Mouse (Mus musculus): Measurements from ENCODE around the gene Rcc1. TPM values are rescaled to one million over a fixed set of nuclear protein-coding genes. Genes with fewer than 3 reads are reported as not detected.

The Rcc1 gene
- total and polyA plus RNA-seq, 2 experiments from 2014 or later = 18.7 to 21.7 TPM

DNA sequence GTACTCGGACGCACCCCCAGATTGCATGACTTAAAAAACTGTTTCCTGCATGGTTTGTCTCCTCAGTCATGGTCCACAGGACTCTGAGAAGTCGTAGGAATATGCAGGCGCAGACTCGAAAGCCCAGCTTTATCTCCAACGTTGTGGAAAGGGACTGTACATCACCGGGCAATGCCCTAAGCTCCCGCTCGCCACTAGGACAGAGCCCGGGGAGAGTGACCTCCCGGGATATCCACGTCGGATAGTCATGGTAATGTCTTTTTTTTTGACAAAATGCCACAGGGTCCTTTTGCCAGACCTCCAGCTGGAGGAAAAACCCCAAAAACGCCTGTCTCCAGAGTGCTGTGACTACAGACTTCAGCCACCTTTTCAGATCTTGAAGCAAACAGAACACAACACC lies 666 bp downstream of the Rcc1 start:
- peak overlapping the region; percentile 82 for H3K27ac ChIP-seq (ENCODE audit: low read depth, low read length)
- no peak for DNase-seq (ENCODE audit: low spot score)
- H3K4me3 ChIP-seq (ENCODE audit: low read depth, low read length) = peak overlapping the region; percentile 62
- H3K9ac ChIP-seq (replicated peaks; ENCODE audit: low read length, poor library complexity, severe bottlenecking) = peak overlapping the region; percentile 58
- H3K4me2 ChIP-seq (ENCODE audit: low read depth, low read length, poor library complexity, severe bottlenecking) = peak overlapping the region; percentile 77
- no peaks in the 10 kb centered on the region for H3K27me3 ChIP-seq (ENCODE audit: insufficient read depth, low read length)
- WGBS = under 1% methylated on average over 14 of the region's 14 CpGs
- H3K4me1 ChIP-seq (ENCODE audit: insufficient read depth, low read length) = no peaks in the 10 kb centered on the region
- H3K9me3 ChIP-seq (ENCODE audit: low read length) = no peaks in the 10 kb centered on the region
- no peak for TF ChIP-seq CTCF (IDR thresholded peaks at IDR 0.05)
- no peak for ATAC-seq (ENCODE audit: low FRiP score)
- H3K36me3 ChIP-seq (ENCODE audit: insufficient read depth, low read length) = peaks cover 7% of the 10 kb centered on the region; the same call in 1 of the 2 replicates

- DNase-seq (ENCODE audit: low spot score) (no peak), ATAC-seq (ENCODE audit: low FRiP score) (no peak)
- H3K27me3 ChIP-seq (ENCODE audit: insufficient read depth, low read length) = no peaks in the 10 kb centered on the region
- H3K36me3 ChIP-seq (ENCODE audit: insufficient read depth, low read length) = no peaks in the 10 kb centered on the region
- H3K4me1 ChIP-seq (ENCODE audit: insufficient read depth, low read length) = no peaks in the 10 kb centered on the region
- no peak overlapping the region; the same call in 1 of the 2 replicates for H3K4me2 ChIP-seq (ENCODE audit: low read depth, low read length, poor library complexity, severe bottlenecking)
- no peak overlapping the region for H3K27ac ChIP-seq (ENCODE audit: low read depth, low read length)
- WGBS = 50% methylated on average over 1 of the region's 1 CpGs
- no peaks in the 10 kb centered on the region for H3K9me3 ChIP-seq (ENCODE audit: low read length)
- 0 out of 2 replicates have a peak overlapping the region, but pooled peaks have one; percentile 14 for H3K9ac ChIP-seq (replicated peaks; ENCODE audit: low read length, poor library complexity, severe bottlenecking)
- no peak for TF ChIP-seq CTCF (IDR thresholded peaks at IDR 0.05)
- no peak overlapping the region for H3K4me3 ChIP-seq (ENCODE audit: low read depth, low read length)
Observed at GRCm38 (mm10) chr4:132351401-132351800, 2.0 kb downstream of the Rcc1 start.

GRCm38 (mm10) chr4:132350854-132351253 lies 2.6 kb downstream of the Rcc1 start:
- no peak overlapping the region for H3K4me3 ChIP-seq (ENCODE audit: low read depth, low read length)
- H3K36me3 ChIP-seq (ENCODE audit: insufficient read depth, low read length) = no peaks in the 10 kb centered on the region
- TF ChIP-seq CTCF (IDR thresholded peaks at IDR 0.05) = no peak
- no peak overlapping the region for H3K27ac ChIP-seq (ENCODE audit: low read depth, low read length)
- 70% methylated on average over 3 of the region's 3 CpGs for WGBS
- no peaks in the 10 kb centered on the region for H3K27me3 ChIP-seq (ENCODE audit: insufficient read depth, low read length)
- ATAC-seq (ENCODE audit: low FRiP score) = no peak
- no peak overlapping the region for H3K9ac ChIP-seq (replicated peaks; ENCODE audit: low read length, poor library complexity, severe bottlenecking)
- H3K4me1 ChIP-seq (ENCODE audit: insufficient read depth, low read length) = no peaks in the 10 kb centered on the region
- H3K4me2 ChIP-seq (ENCODE audit: low read depth, low read length, poor library complexity, severe bottlenecking) = no peak overlapping the region
- no peaks in the 10 kb centered on the region for H3K9me3 ChIP-seq (ENCODE audit: low read length)
- DNase-seq (ENCODE audit: low spot score) = no peak

- no peak for TF ChIP-seq CTCF (IDR thresholded peaks at IDR 0.05)
- Histone ChIP-seq H3K9ac (replicated peaks; ENCODE audit: low read length, poor library complexity, severe bottlenecking) (no peak overlapping the region), H3K36me3 (ENCODE audit: insufficient read depth, low read length) (no peaks in the 10 kb centered on the region), H3K4me2 (ENCODE audit: low read depth, low read length, poor library complexity, severe bottlenecking) (no peak overlapping the region), H3K4me1 (ENCODE audit: insufficient read depth, low read length) (no peaks in the 10 kb centered on the region), H3K27ac (ENCODE audit: low read depth, low read length) (no peak overlapping the region), H3K4me3 (ENCODE audit: low read depth, low read length) (no peak overlapping the region), H3K9me3 (ENCODE audit: low read length) (no peaks in the 10 kb centered on the region), H3K27me3 (ENCODE audit: insufficient read depth, low read length) (no peaks in the 10 kb centered on the region)
- no peak for DNase-seq (ENCODE audit: low spot score)
- WGBS = 42% methylated on average over 2 of the region's 2 CpGs
- ATAC-seq (ENCODE audit: low FRiP score) = no peak
Observed at GRCm38 (mm10) chr4:132350123-132350740, 3.2 kb downstream of the Rcc1 start.

GRCm38 (mm10) chr4:132349495-132350122 lies 3.8 kb downstream of the Rcc1 start:
- TF ChIP-seq CTCF (IDR thresholded peaks at IDR 0.05) = peak; percentile 31
- ATAC-seq (ENCODE audit: low FRiP score) (no peak), DNase-seq (ENCODE audit: low spot score) (no peak)
- Histone ChIP-seq H3K27ac (ENCODE audit: low read depth, low read length) (no peak overlapping the region), H3K27me3 (ENCODE audit: insufficient read depth, low read length) (no peaks in the 10 kb centered on the region), H3K4me3 (ENCODE audit: low read depth, low read length) (no peak overlapping the region), H3K36me3 (ENCODE audit: insufficient read depth, low read length) (no peaks in the 10 kb centered on the region), H3K4me2 (ENCODE audit: low read depth, low read length, poor library complexity, severe bottlenecking) (no peak overlapping the region), H3K4me1 (ENCODE audit: insufficient read depth, low read length) (0 out of 2 replicates have a peak, but pooled peaks cover 2% of the 10 kb centered on the region), H3K9me3 (ENCODE audit: low read length) (no peaks in the 10 kb centered on the region), H3K9ac (replicated peaks; ENCODE audit: low read length, poor library complexity, severe bottlenecking) (no peak overlapping the region)
- WGBS = 63% methylated on average over 3 of the region's 3 CpGs

GRCm38 (mm10) chr4:132346661-132347060 lies 6.7 kb downstream of the Rcc1 start:
- Histone ChIP-seq H3K9ac (replicated peaks; ENCODE audit: low read length, poor library complexity, severe bottlenecking) (no peak overlapping the region), H3K4me3 (ENCODE audit: low read depth, low read length) (no peak overlapping the region), H3K36me3 (ENCODE audit: insufficient read depth, low read length) (no peaks in the 10 kb centered on the region), H3K9me3 (ENCODE audit: low read length) (no peaks in the 10 kb centered on the region), H3K27me3 (ENCODE audit: insufficient read depth, low read length) (no peaks in the 10 kb centered on the region), H3K4me2 (ENCODE audit: low read depth, low read length, poor library complexity, severe bottlenecking) (no peak overlapping the region), H3K27ac (ENCODE audit: low read depth, low read length) (no peak overlapping the region), H3K4me1 (ENCODE audit: insufficient read depth, low read length) (peaks cover 7% of the 10 kb centered on the region; the same call in 1 of the 2 replicates)
- no peak for TF ChIP-seq CTCF (IDR thresholded peaks at IDR 0.05)
- WGBS = 61% methylated on average over 3 of the region's 3 CpGs
- ATAC-seq (ENCODE audit: low FRiP score) = no peak
- DNase-seq (ENCODE audit: low spot score) = no peak

Measured in midbrain, postnatal 0 days (tissue).